Mouse (Mus musculus): ENCODE measurements around the gene Slc34a3. TPM values are rescaled to one million over a fixed set of nuclear protein-coding genes. Genes with fewer than 3 reads are reported as not detected.

Gene Slc34a3
- polyA plus RNA-seq, 1 experiment from 2014 or later = not detected

- Histone ChIP-seq H3K9ac (ENCODE audit: low read length) (no peak overlapping the region), H3K36me3 (ENCODE audit: control insufficient read depth, insufficient read depth, low read length) (0 out of 2 replicates have a peak, but pooled peaks cover 2% of the 10 kb centered on the region), H3K4me2 (ENCODE audit: low read depth, severe bottlenecking) (no peak overlapping the region), H3K4me1 (ENCODE audit: control insufficient read depth, insufficient read depth, low read length) (peaks cover 10% of the 10 kb centered on the region), H3K9me3 (ENCODE audit: control insufficient read depth, low read length) (no peaks in the 10 kb centered on the region), H3K4me3 (ENCODE audit: low read depth, low read length) (no peak overlapping the region), H3K27me3 (ENCODE audit: control insufficient read depth, insufficient read depth, low read length) (no peaks in the 10 kb centered on the region), H3K27ac (replicated peaks; ENCODE audit: low read depth, low read length) (no peak overlapping the region)
- DNase-seq (ENCODE audit: low spot score) (no peak), ATAC-seq (ENCODE audit: insufficient number of reproducible peaks, low FRiP score, low TSS enrichment, low read depth) (no peak)
- WGBS = 65% methylated on average over 23 of the region's 23 CpGs
Measured at GRCm38 (mm10) chr2:25213266-25213865, 20.8 kb downstream of the Slc34a3 start.

- WGBS = under 1% methylated on average over 44 of the region's 44 CpGs
- H3K27me3 ChIP-seq (ENCODE audit: control insufficient read depth, insufficient read depth, low read length) = no peaks in the 10 kb centered on the region
- H3K27ac ChIP-seq (replicated peaks; ENCODE audit: low read depth, low read length) = peak within 1 kb of the TSS; percentile 83
- H3K36me3 ChIP-seq (ENCODE audit: control insufficient read depth, insufficient read depth, low read length) = peaks cover 7% of the 10 kb centered on the region; the same call in 1 of the 2 replicates
- H3K4me2 ChIP-seq (ENCODE audit: low read depth, severe bottlenecking) = peak within 1 kb of the TSS; percentile 92
- peak within 1 kb of the TSS; percentile 85 for H3K9ac ChIP-seq (ENCODE audit: low read length)
- DNase-seq (ENCODE audit: low spot score) = peak; percentile 95
- ATAC-seq (ENCODE audit: insufficient number of reproducible peaks, low FRiP score, low TSS enrichment, low read depth) = peak; percentile 92
- H3K9me3 ChIP-seq (ENCODE audit: control insufficient read depth, low read length) = no peaks in the 10 kb centered on the region
- H3K4me3 ChIP-seq (ENCODE audit: low read depth, low read length) = peak within 1 kb of the TSS; percentile 91
- peaks cover 10% of the 10 kb centered on the region for H3K4me1 ChIP-seq (ENCODE audit: control insufficient read depth, insufficient read depth, low read length)
Measured at GRCm38 (mm10) chr2:25211121-25211670, 23.0 kb downstream of the Slc34a3 start, which contains the start of gene Nelfb. Gene Nelfb, minus strand, starts transcription at chr2:25211489.

DNA sequence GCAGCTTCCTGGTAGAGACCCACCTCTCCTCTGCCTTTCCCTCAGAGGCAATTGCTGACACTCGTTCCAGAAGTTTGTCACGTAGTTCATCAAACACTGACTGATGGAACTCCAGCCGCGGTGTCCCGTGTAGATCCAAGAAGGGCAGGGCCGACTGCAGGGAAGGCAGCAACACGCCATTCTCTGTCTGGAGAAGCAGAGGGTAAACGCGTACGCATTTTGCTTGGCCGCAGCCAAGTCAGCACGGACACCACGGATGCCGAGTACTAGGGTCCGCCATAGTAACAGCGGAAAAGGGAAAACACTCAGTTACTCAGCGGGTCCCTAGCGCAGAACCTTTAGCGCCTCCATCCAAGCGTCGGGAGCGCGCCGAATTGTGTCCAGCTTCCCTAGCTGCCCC lies 23.5 kb downstream of the Slc34a3 start:
- Histone ChIP-seq H3K27ac (replicated peaks; ENCODE audit: low read depth, low read length) (peak overlapping the region; percentile 83), H3K36me3 (ENCODE audit: control insufficient read depth, insufficient read depth, low read length) (peaks cover 10% of the 10 kb centered on the region), H3K4me1 (ENCODE audit: control insufficient read depth, insufficient read depth, low read length) (peaks cover 10% of the 10 kb centered on the region), H3K4me3 (ENCODE audit: low read depth, low read length) (peak overlapping the region; percentile 91), H3K9ac (ENCODE audit: low read length) (peak overlapping the region; percentile 85), H3K27me3 (ENCODE audit: control insufficient read depth, insufficient read depth, low read length) (no peaks in the 10 kb centered on the region), H3K9me3 (ENCODE audit: control insufficient read depth, low read length) (no peaks in the 10 kb centered on the region), H3K4me2 (ENCODE audit: low read depth, severe bottlenecking) (peak overlapping the region; percentile 92)
- DNase-seq (ENCODE audit: low spot score) = no peak
- ATAC-seq (ENCODE audit: insufficient number of reproducible peaks, low FRiP score, low TSS enrichment, low read depth) = no peak; the same call in 1 of the 2 replicates
- whole genome bisulfite sequencing = under 1% methylated on average over 24 of the region's 24 CpGs

- peaks cover 10% of the 10 kb centered on the region for H3K4me1 ChIP-seq (ENCODE audit: control insufficient read depth, insufficient read depth, low read length)
- H3K9me3 ChIP-seq (ENCODE audit: control insufficient read depth, low read length) = no peaks in the 10 kb centered on the region
- H3K36me3 ChIP-seq (ENCODE audit: control insufficient read depth, insufficient read depth, low read length) = peaks cover 27% of the 10 kb centered on the region
- H3K27me3 ChIP-seq (ENCODE audit: control insufficient read depth, insufficient read depth, low read length) = no peaks in the 10 kb centered on the region
- WGBS = 75% methylated on average over 1 of the region's 1 CpGs
- H3K4me3 ChIP-seq (ENCODE audit: low read depth, low read length) = no peak overlapping the region
- DNase-seq (ENCODE audit: low spot score) (no peak), ATAC-seq (ENCODE audit: insufficient number of reproducible peaks, low FRiP score, low TSS enrichment, low read depth) (no peak)
- H3K4me2 ChIP-seq (ENCODE audit: low read depth, severe bottlenecking) = no peak overlapping the region
- H3K27ac ChIP-seq (replicated peaks; ENCODE audit: low read depth, low read length) = no peak overlapping the region
- H3K9ac ChIP-seq (ENCODE audit: low read length) = no peak overlapping the region
Measured at GRCm38 (mm10) chr2:25207593-25207992, 26.6 kb downstream of the Slc34a3 start.

GRCm38 (mm10) chr2:25203631-25204214 lies 30.4 kb downstream of the Slc34a3 start:
- Histone ChIP-seq H3K9me3 (ENCODE audit: control insufficient read depth, low read length) (no peaks in the 10 kb centered on the region), H3K4me3 (ENCODE audit: low read depth, low read length) (no peak overlapping the region), H3K9ac (ENCODE audit: low read length) (no peak overlapping the region), H3K4me2 (ENCODE audit: low read depth, severe bottlenecking) (no peak overlapping the region), H3K27ac (replicated peaks; ENCODE audit: low read depth, low read length) (no peak overlapping the region), H3K27me3 (ENCODE audit: control insufficient read depth, insufficient read depth, low read length) (no peaks in the 10 kb centered on the region), H3K4me1 (ENCODE audit: control insufficient read depth, insufficient read depth, low read length) (no peaks in the 10 kb centered on the region), H3K36me3 (ENCODE audit: control insufficient read depth, insufficient read depth, low read length) (peaks cover 45% of the 10 kb centered on the region)
- DNase-seq (ENCODE audit: low spot score) (no peak), ATAC-seq (ENCODE audit: insufficient number of reproducible peaks, low FRiP score, low TSS enrichment, low read depth) (no peak)
- WGBS = 77% methylated on average over 4 of the region's 4 CpGs

DNA sequence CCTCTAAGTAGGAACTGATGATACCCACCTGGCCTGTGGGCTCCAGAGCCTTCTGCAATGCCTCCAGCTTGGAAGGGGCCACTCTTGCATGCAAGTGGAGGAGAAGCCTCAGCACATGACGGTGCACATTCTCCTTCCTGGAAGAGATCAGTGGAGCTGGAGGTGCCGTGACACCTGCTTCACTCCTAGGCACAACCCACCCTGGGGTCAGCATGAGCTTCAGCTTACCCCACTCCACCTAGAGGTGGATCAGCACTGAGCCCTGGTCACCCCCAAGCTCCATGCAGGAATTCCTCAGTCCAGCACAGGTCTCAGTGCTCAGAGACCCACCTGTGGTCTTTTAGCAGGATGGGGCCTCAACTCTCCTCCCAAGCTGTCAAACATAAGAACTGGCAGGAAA lies 33.5 kb downstream of the Slc34a3 start:
- no peak overlapping the region for H3K9ac ChIP-seq (ENCODE audit: low read length)
- peaks cover 8% of the 10 kb centered on the region for H3K27me3 ChIP-seq (ENCODE audit: control insufficient read depth, insufficient read depth, low read length)
- no peak overlapping the region for H3K27ac ChIP-seq (replicated peaks; ENCODE audit: low read depth, low read length)
- no peak overlapping the region for H3K4me3 ChIP-seq (ENCODE audit: low read depth, low read length)
- H3K9me3 ChIP-seq (ENCODE audit: control insufficient read depth, low read length) = no peaks in the 10 kb centered on the region
- peaks cover 36% of the 10 kb centered on the region for H3K36me3 ChIP-seq (ENCODE audit: control insufficient read depth, insufficient read depth, low read length)
- peaks cover 5% of the 10 kb centered on the region; the same call in 1 of the 2 replicates for H3K4me1 ChIP-seq (ENCODE audit: control insufficient read depth, insufficient read depth, low read length)
- no peak overlapping the region for H3K4me2 ChIP-seq (ENCODE audit: low read depth, severe bottlenecking)
- DNase-seq (ENCODE audit: low spot score) (no peak), ATAC-seq (ENCODE audit: insufficient number of reproducible peaks, low FRiP score, low TSS enrichment, low read depth) (no peak)
- 91% methylated on average over 2 of the region's 2 CpGs for WGBS

DNA sequence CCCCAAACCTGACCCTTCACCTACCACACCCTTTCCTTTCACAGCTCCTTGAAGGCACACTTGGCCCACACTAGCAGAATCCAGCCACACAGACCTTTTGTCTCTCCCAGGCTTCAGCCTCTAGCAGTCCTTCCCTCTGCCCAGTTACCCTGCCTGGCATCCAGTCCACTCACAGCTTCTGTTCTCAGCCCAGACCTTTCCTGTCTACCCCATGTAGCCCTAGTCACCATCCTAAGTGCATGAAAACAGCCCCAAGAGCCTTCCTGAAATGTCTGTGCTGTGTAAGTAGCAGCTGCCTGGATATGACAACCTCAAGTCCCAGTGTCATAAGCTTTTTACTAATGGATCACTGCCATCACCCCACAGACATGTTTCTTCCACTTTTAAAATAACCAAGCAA lies 36.2 kb downstream of the Slc34a3 start:
- Histone ChIP-seq H3K4me2 (ENCODE audit: low read depth, severe bottlenecking) (no peak overlapping the region), H3K9me3 (ENCODE audit: control insufficient read depth, low read length) (no peaks in the 10 kb centered on the region), H3K4me3 (ENCODE audit: low read depth, low read length) (no peak overlapping the region), H3K27ac (replicated peaks; ENCODE audit: low read depth, low read length) (no peak overlapping the region), H3K9ac (ENCODE audit: low read length) (no peak overlapping the region), H3K27me3 (ENCODE audit: control insufficient read depth, insufficient read depth, low read length) (peaks cover 22% of the 10 kb centered on the region), H3K4me1 (ENCODE audit: control insufficient read depth, insufficient read depth, low read length) (peaks cover 8% of the 10 kb centered on the region; the same call in 1 of the 2 replicates), H3K36me3 (ENCODE audit: control insufficient read depth, insufficient read depth, low read length) (peaks cover 24% of the 10 kb centered on the region)
- DNase-seq (ENCODE audit: low spot score) = no peak
- ATAC-seq (ENCODE audit: insufficient number of reproducible peaks, low FRiP score, low TSS enrichment, low read depth) = no peak

GRCm38 (mm10) chr2:25197191-25197590 lies 37.0 kb downstream of the Slc34a3 start:
- no peak for DNase-seq (ENCODE audit: low spot score)
- Histone ChIP-seq H3K9ac (ENCODE audit: low read length) (no peak overlapping the region), H3K36me3 (ENCODE audit: control insufficient read depth, insufficient read depth, low read length) (peaks cover 17% of the 10 kb centered on the region), H3K27ac (replicated peaks; ENCODE audit: low read depth, low read length) (no peak overlapping the region), H3K4me3 (ENCODE audit: low read depth, low read length) (no peak overlapping the region), H3K4me2 (ENCODE audit: low read depth, severe bottlenecking) (peak overlapping the region; percentile 40; the same call in 1 of the 2 replicates), H3K27me3 (ENCODE audit: control insufficient read depth, insufficient read depth, low read length) (peaks cover 22% of the 10 kb centered on the region), H3K9me3 (ENCODE audit: control insufficient read depth, low read length) (no peaks in the 10 kb centered on the region), H3K4me1 (ENCODE audit: control insufficient read depth, insufficient read depth, low read length) (peaks cover 8% of the 10 kb centered on the region; the same call in 1 of the 2 replicates)
- WGBS = 40% methylated on average over 2 of the region's 2 CpGs
- ATAC-seq (ENCODE audit: insufficient number of reproducible peaks, low FRiP score, low TSS enrichment, low read depth) = no peak

All from limb, embryonic 11.5 days (tissue).